Mouse (Mus musculus): ENCODE data around the gene Man1c1. TPM values are rescaled to one million over a fixed set of nuclear protein-coding genes. Genes with fewer than 3 reads are reported as not detected.

Gene Man1c1
- polyA plus RNA-seq, 2 experiments = 5.1 to 9.1 TPM

DNA sequence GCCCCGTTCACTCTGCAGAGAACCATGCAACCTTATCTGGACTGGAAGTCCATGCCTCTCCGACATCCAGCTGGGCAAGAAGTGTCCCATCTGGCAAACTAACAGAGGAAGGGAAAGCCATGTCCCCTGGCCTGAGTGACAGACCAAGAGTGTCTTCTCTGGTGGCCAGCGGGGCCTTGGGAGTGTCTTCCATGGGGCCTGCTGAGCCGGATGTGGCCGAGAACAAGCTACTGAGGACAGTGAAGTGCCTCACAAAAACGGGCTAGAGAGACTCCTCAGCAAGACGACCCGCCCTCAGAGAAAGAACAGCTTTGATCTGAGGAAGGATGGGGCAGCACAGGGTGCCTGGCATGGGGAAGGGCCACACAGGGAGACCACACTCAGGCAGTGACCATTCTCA lies 67.7 kb downstream of the Man1c1 start:
- Histone ChIP-seq H3K36me3 (ENCODE audit: control insufficient read depth, insufficient read depth, low read length) (no peaks in the 10 kb centered on the region), H3K4me2 (replicated peaks; ENCODE audit: low read depth, low read length, severe bottlenecking) (no peak overlapping the region), H3K4me1 (ENCODE audit: control insufficient read depth, insufficient read depth, low read length) (peaks cover 13% of the 10 kb centered on the region), H3K27me3 (ENCODE audit: control insufficient read depth, insufficient read depth, low read length) (no peaks in the 10 kb centered on the region), H3K4me3 (replicated peaks; ENCODE audit: low read length) (no peak overlapping the region), H3K27ac (replicated peaks; ENCODE audit: low read depth, low read length) (no peak overlapping the region), H3K9ac (ENCODE audit: low read depth, low read length, severe bottlenecking) (no peak overlapping the region), H3K9me3 (ENCODE audit: control insufficient read depth, low read length) (no peaks in the 10 kb centered on the region)
- ATAC-seq (ENCODE audit: low FRiP score, low read depth) (no peak), DNase-seq (ENCODE audit: low spot score) (no peak)
- 54% methylated on average over 8 of the region's 8 CpGs for WGBS
- no peak for TF ChIP-seq POLR2A (IDR thresholded peaks at IDR 0.05; ENCODE audit: borderline replicate concordance, extremely low read depth, insufficient read depth, insufficient read length)

DNA sequence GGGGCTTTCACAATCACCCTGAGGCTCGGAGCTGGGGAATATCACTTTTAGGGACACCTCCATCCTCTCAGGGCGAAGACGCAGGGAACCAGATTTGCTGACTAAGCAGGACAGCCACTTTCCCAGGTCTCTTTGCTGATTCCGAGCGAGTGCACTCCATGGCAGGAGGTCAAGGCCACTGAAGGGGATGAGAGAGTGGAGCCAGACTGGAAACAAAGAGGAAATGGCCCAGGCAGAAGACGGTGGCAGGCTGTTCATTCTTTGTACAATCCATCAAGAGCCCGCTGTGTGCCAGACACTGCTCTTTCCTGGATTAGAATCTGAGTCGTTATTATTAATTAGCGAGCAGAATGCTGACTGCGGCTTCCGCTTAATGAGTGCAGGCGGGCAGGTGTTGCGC lies 70.1 kb downstream of the Man1c1 start:
- H3K4me1 ChIP-seq (ENCODE audit: control insufficient read depth, insufficient read depth, low read length) = peaks cover 13% of the 10 kb centered on the region
- H3K9ac ChIP-seq (ENCODE audit: low read depth, low read length, severe bottlenecking) = no peak overlapping the region
- H3K36me3 ChIP-seq (ENCODE audit: control insufficient read depth, insufficient read depth, low read length) = no peaks in the 10 kb centered on the region
- H3K4me3 ChIP-seq (replicated peaks; ENCODE audit: low read length) = no peak overlapping the region
- WGBS = 57% methylated on average over 13 of the region's 13 CpGs
- ATAC-seq (ENCODE audit: low FRiP score, low read depth) = no peak
- H3K27ac ChIP-seq (replicated peaks; ENCODE audit: low read depth, low read length) = no peak overlapping the region
- TF ChIP-seq POLR2A (IDR thresholded peaks at IDR 0.05; ENCODE audit: borderline replicate concordance, extremely low read depth, insufficient read depth, insufficient read length) = no peak
- H3K9me3 ChIP-seq (ENCODE audit: control insufficient read depth, low read length) = no peaks in the 10 kb centered on the region
- no peak overlapping the region for H3K4me2 ChIP-seq (replicated peaks; ENCODE audit: low read depth, low read length, severe bottlenecking)
- no peaks in the 10 kb centered on the region for H3K27me3 ChIP-seq (ENCODE audit: control insufficient read depth, insufficient read depth, low read length)
- DNase-seq (ENCODE audit: low spot score) = no peak

DNA sequence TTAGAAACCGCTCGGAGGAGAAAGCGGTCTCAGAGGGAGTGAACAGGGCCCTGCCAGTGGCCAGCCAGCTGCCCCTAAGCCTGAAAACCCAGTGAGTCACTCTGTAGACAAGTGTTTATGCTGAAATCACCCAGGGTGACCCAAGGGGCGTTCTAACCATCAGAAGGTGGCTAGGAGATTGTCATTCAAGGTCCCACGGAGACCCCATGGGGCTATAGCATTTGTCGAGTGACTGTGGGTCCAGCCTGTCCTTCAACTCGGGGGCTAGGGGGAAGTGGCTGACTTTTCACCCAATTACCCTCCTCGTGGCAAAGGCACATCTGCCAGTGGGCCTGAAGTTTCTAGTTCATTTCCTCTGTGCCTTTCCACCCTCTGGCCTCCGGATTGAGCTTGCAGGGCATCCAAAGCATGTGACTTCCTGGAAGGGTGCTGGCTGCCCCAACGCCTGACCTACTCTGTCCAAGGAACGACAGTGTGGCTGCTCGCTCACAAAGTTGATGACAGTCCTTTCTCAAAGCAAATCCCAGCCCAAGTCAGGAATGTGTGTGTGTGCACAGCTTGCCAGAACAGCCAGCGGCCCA lies 71.9 kb downstream of the Man1c1 start:
- TF ChIP-seq POLR2A (IDR thresholded peaks at IDR 0.05; ENCODE audit: borderline replicate concordance, extremely low read depth, insufficient read depth, insufficient read length) = no peak
- ATAC-seq (ENCODE audit: low FRiP score, low read depth) (no peak), DNase-seq (ENCODE audit: low spot score) (peak; percentile 43)
- Histone ChIP-seq H3K4me2 (replicated peaks; ENCODE audit: low read depth, low read length, severe bottlenecking) (no peak overlapping the region), H3K4me3 (replicated peaks; ENCODE audit: low read length) (no peak overlapping the region), H3K36me3 (ENCODE audit: control insufficient read depth, insufficient read depth, low read length) (no peaks in the 10 kb centered on the region), H3K27ac (replicated peaks; ENCODE audit: low read depth, low read length) (0 out of 2 replicates have a peak overlapping the region, but pooled peaks have one; percentile 48), H3K9ac (ENCODE audit: low read depth, low read length, severe bottlenecking) (no peak overlapping the region), H3K27me3 (ENCODE audit: control insufficient read depth, insufficient read depth, low read length) (no peaks in the 10 kb centered on the region), H3K9me3 (ENCODE audit: control insufficient read depth, low read length) (no peaks in the 10 kb centered on the region), H3K4me1 (ENCODE audit: control insufficient read depth, insufficient read depth, low read length) (peaks cover 13% of the 10 kb centered on the region)
- WGBS = 42% methylated on average over 13 of the region's 13 CpGs

DNA sequence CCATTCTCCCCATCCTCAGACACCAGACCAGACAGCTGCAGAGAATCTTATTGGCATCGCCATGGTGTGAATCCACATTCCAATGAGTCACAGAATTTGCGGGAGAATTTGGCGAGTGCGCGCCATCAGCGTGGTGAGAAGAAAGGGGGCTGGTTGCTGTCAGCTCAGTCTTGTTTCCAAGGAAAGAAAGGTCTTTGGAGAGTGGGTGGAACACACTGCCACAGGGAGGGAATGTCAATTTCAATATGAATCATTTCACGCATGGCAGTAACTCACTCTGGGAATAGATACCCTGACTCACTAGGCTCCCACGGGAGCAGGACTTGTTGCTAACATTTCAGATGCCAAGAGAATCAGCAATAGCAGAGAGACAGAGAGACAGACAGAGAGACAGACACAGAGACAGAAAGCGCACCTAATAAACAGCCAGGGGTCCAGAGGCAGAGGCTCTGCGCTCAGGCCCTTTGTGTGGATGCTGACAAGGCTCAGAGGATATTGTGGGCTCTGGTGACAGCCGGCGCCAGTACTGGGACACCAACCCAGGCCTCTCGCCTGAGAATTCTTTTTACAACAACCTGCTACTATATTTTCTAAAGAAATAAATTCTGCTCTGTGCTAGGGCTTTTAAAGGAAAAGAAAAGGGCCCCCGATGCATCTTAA lies 72.5 kb downstream of the Man1c1 start:
- H3K36me3 ChIP-seq (ENCODE audit: control insufficient read depth, insufficient read depth, low read length) = no peaks in the 10 kb centered on the region
- DNase-seq (ENCODE audit: low spot score) = no peak
- H3K4me2 ChIP-seq (replicated peaks; ENCODE audit: low read depth, low read length, severe bottlenecking) = no peak overlapping the region
- H3K27me3 ChIP-seq (ENCODE audit: control insufficient read depth, insufficient read depth, low read length) = no peaks in the 10 kb centered on the region
- no peaks in the 10 kb centered on the region for H3K9me3 ChIP-seq (ENCODE audit: control insufficient read depth, low read length)
- peaks cover 13% of the 10 kb centered on the region for H3K4me1 ChIP-seq (ENCODE audit: control insufficient read depth, insufficient read depth, low read length)
- H3K9ac ChIP-seq (ENCODE audit: low read depth, low read length, severe bottlenecking) = no peak overlapping the region
- H3K27ac ChIP-seq (replicated peaks; ENCODE audit: low read depth, low read length) = no peak overlapping the region
- TF ChIP-seq POLR2A (IDR thresholded peaks at IDR 0.05; ENCODE audit: borderline replicate concordance, extremely low read depth, insufficient read depth, insufficient read length) = no peak
- no peak overlapping the region for H3K4me3 ChIP-seq (replicated peaks; ENCODE audit: low read length)
- 74% methylated on average over 14 of the region's 14 CpGs for whole genome bisulfite sequencing
- no peak for ATAC-seq (ENCODE audit: low FRiP score, low read depth)

DNA sequence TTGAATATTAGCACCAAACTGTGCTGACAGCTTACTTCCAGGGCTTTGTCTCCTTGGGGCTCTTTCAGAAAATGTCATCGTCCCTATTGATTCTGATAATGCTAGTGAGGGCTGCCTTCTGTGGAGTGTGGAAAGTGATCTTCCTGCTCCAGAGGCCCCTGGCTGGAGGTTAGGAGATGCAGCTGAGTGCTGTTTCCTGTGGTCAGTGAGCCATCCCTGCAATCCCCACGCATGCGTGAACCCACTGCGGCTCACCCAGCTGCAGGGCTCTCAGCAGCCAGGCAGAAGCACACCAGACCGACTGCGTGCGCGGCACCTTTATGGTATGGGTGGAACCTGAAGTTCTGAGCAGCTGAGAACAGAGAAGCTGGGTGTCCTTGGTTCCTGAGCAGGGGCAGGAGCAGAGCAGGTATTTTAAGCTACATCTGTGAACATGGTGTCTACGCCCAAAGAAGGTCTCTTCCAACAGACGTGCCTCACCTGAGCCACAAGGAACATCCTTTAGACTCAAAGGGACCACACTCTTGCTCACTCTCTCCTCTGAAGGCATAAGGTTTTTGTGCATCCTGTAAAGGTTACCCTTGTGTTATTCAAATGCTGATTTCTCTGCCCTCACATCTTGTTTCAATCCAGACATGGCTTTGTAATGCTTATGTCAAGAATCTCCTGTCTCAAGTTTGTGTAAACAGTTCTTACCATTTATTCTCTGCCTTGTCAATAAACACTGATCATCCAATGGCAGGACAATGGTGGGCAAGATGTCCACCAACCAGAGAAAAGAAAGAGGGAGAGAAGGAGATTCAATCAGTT lies 75.3 kb downstream of the Man1c1 start:
- Histone ChIP-seq H3K9ac (ENCODE audit: low read depth, low read length, severe bottlenecking) (no peak overlapping the region), H3K27ac (replicated peaks; ENCODE audit: low read depth, low read length) (no peak overlapping the region), H3K4me1 (ENCODE audit: control insufficient read depth, insufficient read depth, low read length) (peaks cover 18% of the 10 kb centered on the region)

More for the DNA sequence above, 75.3 kb downstream of the Man1c1 start:
- no peak for ATAC-seq (ENCODE audit: low FRiP score, low read depth)
- WGBS = 83% methylated on average over 10 of the region's 10 CpGs
- Histone ChIP-seq H3K27me3 (ENCODE audit: control insufficient read depth, insufficient read depth, low read length) (no peaks in the 10 kb centered on the region), H3K36me3 (ENCODE audit: control insufficient read depth, insufficient read depth, low read length) (no peaks in the 10 kb centered on the region), H3K4me2 (replicated peaks; ENCODE audit: low read depth, low read length, severe bottlenecking) (no peak overlapping the region), H3K4me3 (replicated peaks; ENCODE audit: low read length) (no peak overlapping the region), H3K9me3 (ENCODE audit: control insufficient read depth, low read length) (no peaks in the 10 kb centered on the region)
- TF ChIP-seq POLR2A (IDR thresholded peaks at IDR 0.05; ENCODE audit: borderline replicate concordance, extremely low read depth, insufficient read depth, insufficient read length) = no peak
- DNase-seq (ENCODE audit: low spot score) = no peak

All from limb, embryonic 14.5 days (tissue).